Mouse (Mus musculus) stomach, postnatal 0 days (tissue): ENCODE measurements around the gene Cfap77. TPM values are rescaled to one million over a fixed set of nuclear protein-coding genes. Genes with fewer than 3 reads are reported as not detected.
"Not testable (repeated sequence)": the region's sequence is repeated elsewhere in the genome, so short reads cannot be mapped to it uniquely, and the experiment has no call there.

ENCODE experiments used
- ATAC-seq: fragments of 200-750 bp; cut with Nextera tagmentation; 2 replicates; pipeline ENCODE4 v1.8.0; 2017; ENCODE audit not compliant: low FRiP score, low TSS enrichment
- DNase-seq: peaks from one replicate; pipeline ENCODE4 v3.0.0-alpha.2; 2016; ENCODE audit warnings: low spot score
- H3K27ac ChIP-seq: fragments of 300-500 bp; sonication (generic); replicated peaks from 2 replicates; pipeline ENCODE4 v1.5.1; 2014; ENCODE audit warnings: mild to moderate bottlenecking, control low read depth
- H3K27me3 ChIP-seq: fragments of 300-500 bp; sonication (generic); 2 replicates; pipeline ENCODE4 v1.6.1; 2014; ENCODE audit warnings: low read length; ENCODE audit not compliant: control insufficient read depth, insufficient read depth
- H3K36me3 ChIP-seq: fragments of 300-500 bp; sonication (generic); 2 replicates; pipeline ENCODE4 v1.6.1; 2014; ENCODE audit warnings: low read length, mixed read lengths; ENCODE audit not compliant: control insufficient read depth, insufficient read depth
- H3K4me1 ChIP-seq: fragments of 300-500 bp; sonication (generic); replicated peaks from 2 replicates; pipeline ENCODE4 v1.6.1; 2014; ENCODE audit warnings: antibody characterized with exemption; ENCODE audit not compliant: control insufficient read depth, insufficient read depth
- H3K4me2 ChIP-seq: fragments of 300-500 bp; sonication (generic); replicated peaks from 2 replicates; pipeline ENCODE4 v1.6.1; 2014; ENCODE audit warnings: low read depth, mild to moderate bottlenecking, control low read depth, moderate library complexity
- H3K4me3 ChIP-seq: fragments of 300-500 bp; sonication (generic); 2 replicates; pipeline ENCODE4 v1.5.1; 2014; ENCODE audit warnings: low read depth, low read length, control low read depth
- H3K9ac ChIP-seq: fragments of 300-500 bp; sonication (generic); 2 replicates; pipeline ENCODE4 v1.6.1; 2014; ENCODE audit warnings: mild to moderate bottlenecking, low read length, control low read depth, mixed read lengths
- H3K9me3 ChIP-seq: fragments of 300-500 bp; sonication (generic); 2 replicates; pipeline ENCODE4 v1.6.1; 2016; ENCODE audit warnings: low read length; ENCODE audit not compliant: control insufficient read depth
- CTCF ChIP-seq: IDR thresholded peaks from 2 replicates; pipeline ENCODE4 v1.5.1; 2016; ENCODE audit warnings: antibody characterized with exemption, low read depth, mild to moderate bottlenecking, moderate library complexity
- EP300 ChIP-seq: optimal IDR thresholded peaks from 2 replicates; pipeline ENCODE3; 2016; ENCODE audit warnings: antibody characterized with exemption
- WGBS: fragments of 180-500 bp; shearing (Covaris S2); extraction: QIAGEN DNeasy Blood & Tissue Kit; methylation state at CpG from one replicate; pipeline ENCODE4 v1.1.7; 2014; 5-methylcytosine and 5-hydroxymethylcytosine counted together
- polyA plus RNA-seq: library from polyadenylated mRNA; unstranded; fragments of >200 nt; fragmentation: Nextera tagmentation; extraction: Ambion mirVana; gene quantifications from 2 replicates; pipeline ENCODE4 v1.2.1, GENCODE M21; 2015

Cfap77 gene
- 0.11 and 0.15 TPM in 2 replicates for polyA plus RNA-seq

DNA sequence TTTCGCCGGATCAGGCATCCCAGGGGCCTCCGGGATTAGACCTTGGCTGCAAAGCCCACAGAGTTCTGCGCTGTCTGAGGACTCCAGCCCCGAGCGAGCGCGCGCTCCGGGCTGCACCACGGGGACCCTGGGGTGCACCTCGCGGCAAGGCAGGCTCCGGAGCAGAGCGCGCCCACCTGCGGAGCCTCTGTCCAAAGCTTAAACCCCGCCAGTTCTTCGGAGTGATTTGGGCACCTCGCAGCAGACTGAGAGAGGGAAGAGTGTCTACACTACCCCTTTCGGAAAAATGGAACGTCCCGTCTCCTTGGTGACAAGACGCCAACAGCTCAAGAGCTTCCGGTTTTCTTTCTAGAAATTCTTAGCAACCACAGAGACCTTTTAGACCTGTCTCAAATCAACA lies at the start of gene Cfap77:
Cfap77 (minus strand) TSS at position 76 of the 400 bp plus-strand sequence.
- WGBS, result under 1% methylated on average over 25 of the region's 25 CpGs
- H3K36me3 ChIP-seq, result no peaks in the 10 kb centered on the region
- no peak for TF ChIP-seq EP300
- no peak for TF ChIP-seq CTCF
- peak; percentile 73 for DNase-seq
- ATAC-seq, result peak; percentile 67; the same call in 1 of the 2 replicates
- H3K4me3 ChIP-seq, result peak within 1 kb of the TSS; percentile 54
- no peaks in the 10 kb centered on the region for H3K27me3 ChIP-seq
- H3K9me3 ChIP-seq, result no peaks in the 10 kb centered on the region
- peak within 1 kb of the TSS; percentile 30; the same call in 1 of the 2 replicates for H3K27ac ChIP-seq
- peak within 1 kb of the TSS; percentile 87 for H3K4me2 ChIP-seq
- H3K4me1 ChIP-seq, result no peaks in the 10 kb centered on the region
- H3K9ac ChIP-seq, result peak within 1 kb of the TSS; percentile 70

DNA sequence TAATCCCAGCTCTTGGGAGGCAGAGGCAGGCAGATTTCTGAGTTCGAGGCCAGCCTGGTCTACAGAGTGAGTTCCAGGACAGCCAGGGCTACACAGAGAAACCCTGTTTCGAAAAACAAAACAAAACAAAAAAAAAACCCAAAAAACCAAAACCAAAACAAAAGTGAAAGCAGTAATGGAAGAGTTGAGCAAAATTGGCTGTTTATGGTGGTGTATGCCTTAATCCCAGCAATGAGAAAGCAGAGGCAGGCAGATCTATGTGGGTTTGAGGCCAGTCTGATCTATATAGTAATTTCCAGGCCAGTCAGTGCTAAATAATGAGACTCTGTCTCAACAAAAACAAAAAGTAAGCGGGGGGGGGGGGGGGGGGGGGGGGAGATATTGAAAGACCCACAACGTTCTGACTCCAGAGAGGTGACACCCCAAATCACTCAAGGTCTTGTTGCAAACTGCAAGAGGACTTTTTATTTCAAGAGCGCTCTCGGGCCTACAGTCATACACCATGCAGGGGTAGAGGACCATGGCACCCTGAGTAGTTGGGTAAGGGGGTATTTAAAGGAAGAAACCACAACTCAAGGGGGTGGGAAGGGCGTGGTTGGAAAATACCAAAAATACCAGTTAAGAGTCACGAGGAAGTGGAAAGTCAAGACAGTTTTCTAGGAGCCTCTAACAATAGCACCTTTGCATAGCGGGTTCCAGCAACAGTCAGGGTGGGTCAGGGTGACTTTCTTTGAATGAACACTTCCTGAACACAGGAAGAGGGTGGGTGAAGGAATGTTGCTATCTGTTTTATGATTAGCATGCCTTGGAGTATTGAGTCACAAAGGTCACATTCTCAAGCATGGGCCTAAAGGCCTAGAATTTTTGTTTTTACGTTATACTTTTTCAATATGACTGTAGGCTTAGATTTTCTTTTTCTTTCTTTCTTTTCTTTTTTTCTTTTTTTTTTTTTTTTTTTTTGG lies 47.8 kb upstream of the Cfap77 start:
- not testable (repeated sequence) for H3K36me3 ChIP-seq, H3K27me3 ChIP-seq, H3K9ac ChIP-seq, H3K27ac ChIP-seq, H3K9me3 ChIP-seq, DNase-seq, H3K4me3 ChIP-seq, H3K4me1 ChIP-seq, H3K4me2 ChIP-seq, ATAC-seq
- WGBS, result 70% methylated on average over 10 of the region's 10 CpGs

DNA sequence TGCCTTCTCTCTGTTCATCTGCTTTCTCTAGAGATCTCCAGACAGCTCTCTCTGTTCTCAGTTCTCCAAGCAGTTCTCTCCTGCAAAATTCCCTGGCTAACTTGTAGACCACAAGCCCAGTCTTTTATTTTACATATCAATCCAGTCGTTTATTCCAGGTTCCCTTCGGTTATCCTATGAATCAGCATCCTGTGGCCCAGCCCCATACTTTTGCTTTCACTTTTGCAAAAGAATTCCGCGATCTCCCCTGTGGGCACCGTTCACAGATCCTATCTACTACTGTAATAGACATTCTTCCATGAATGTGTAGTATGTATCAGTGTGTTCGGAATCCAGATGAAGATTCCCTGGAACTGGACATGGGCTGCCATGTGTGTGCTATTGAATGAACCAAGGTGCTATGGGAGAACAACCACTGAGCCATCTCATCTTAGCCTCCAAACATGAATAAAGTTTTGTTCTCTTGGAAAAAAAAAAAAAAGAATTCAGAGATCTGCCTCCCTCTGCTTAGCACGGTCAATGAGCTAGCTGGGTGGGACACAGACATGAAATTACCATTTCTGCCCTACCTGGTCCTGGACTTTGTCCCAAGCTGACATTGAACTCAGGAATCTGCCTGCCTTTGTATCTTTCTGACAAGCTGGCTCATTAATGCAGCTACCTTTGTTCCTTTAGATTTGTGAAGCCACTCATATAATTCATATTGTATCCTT lies 46.1 kb upstream of the Cfap77 start:
- no peaks in the 10 kb centered on the region for H3K4me1 ChIP-seq
- no peaks in the 10 kb centered on the region for H3K27me3 ChIP-seq
- 63% methylated on average over 7 of the region's 7 CpGs for WGBS
- peak overlapping the region; percentile 4; the same call in 1 of the 2 replicates for H3K4me3 ChIP-seq
- H3K4me2 ChIP-seq, result peak overlapping the region; percentile 36
- ATAC-seq, result no peak
- H3K9me3 ChIP-seq, result no peaks in the 10 kb centered on the region
- H3K27ac ChIP-seq, result no peak overlapping the region
- H3K9ac ChIP-seq, result no peak overlapping the region
- DNase-seq, result no peak
- H3K36me3 ChIP-seq, result no peaks in the 10 kb centered on the region
- TF ChIP-seq EP300 (no peak), CTCF (no peak)

- no peak overlapping the region for H3K4me3 ChIP-seq
- TF ChIP-seq EP300 (no peak), CTCF (no peak)
- no peak overlapping the region for H3K27ac ChIP-seq
- no peak overlapping the region for H3K4me2 ChIP-seq
- 85% methylated on average over 14 of the region's 14 CpGs for WGBS
- H3K27me3 ChIP-seq, result no peaks in the 10 kb centered on the region
- DNase-seq, result no peak
- no peaks in the 10 kb centered on the region for H3K36me3 ChIP-seq
- H3K9me3 ChIP-seq, result no peaks in the 10 kb centered on the region
- H3K4me1 ChIP-seq, result no peaks in the 10 kb centered on the region
- H3K9ac ChIP-seq, result no peak overlapping the region
- no peak for ATAC-seq
Measured at GRCm38 (mm10) chr2:29099646-29100045, 44.8 kb upstream of the Cfap77 start.

DNA sequence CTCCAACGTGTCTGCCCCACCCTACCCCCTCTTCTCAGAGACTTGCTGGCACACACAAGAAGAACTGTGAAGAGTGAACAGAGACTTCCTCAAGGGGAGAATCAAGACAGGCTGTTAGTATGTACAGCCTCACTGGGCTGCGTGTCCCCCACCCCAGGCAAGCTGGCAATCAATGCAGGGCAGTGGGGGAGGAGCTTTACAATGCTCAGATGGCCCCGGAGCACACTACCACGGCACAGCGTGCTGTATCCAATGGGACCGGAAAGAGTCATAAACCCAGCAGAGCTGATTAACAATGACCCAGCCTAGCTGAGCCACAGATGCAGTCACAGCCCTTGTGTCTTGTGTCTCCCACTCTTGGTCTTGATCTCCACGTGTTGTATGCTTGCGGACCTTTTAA lies 43.9 kb upstream of the Cfap77 start:
- no peak for TF ChIP-seq EP300
- no peak for TF ChIP-seq CTCF
- H3K9me3 ChIP-seq, result no peaks in the 10 kb centered on the region
- WGBS, result 73% methylated on average over 8 of the region's 8 CpGs
- H3K4me3 ChIP-seq, result no peak overlapping the region
- DNase-seq, result no peak
- H3K9ac ChIP-seq, result no peak overlapping the region
- no peak overlapping the region for H3K4me2 ChIP-seq
- no peaks in the 10 kb centered on the region for H3K4me1 ChIP-seq
- no peaks in the 10 kb centered on the region for H3K36me3 ChIP-seq
- H3K27ac ChIP-seq, result no peak overlapping the region
- H3K27me3 ChIP-seq, result no peaks in the 10 kb centered on the region
- no peak for ATAC-seq

GRCm38 (mm10) chr2:29097955-29098354 lies 43.1 kb upstream of the Cfap77 start:
- H3K4me3 ChIP-seq, H3K27me3 ChIP-seq, H3K36me3 ChIP-seq, H3K27ac ChIP-seq, ATAC-seq, H3K9me3 ChIP-seq, H3K4me1 ChIP-seq, H3K4me2 ChIP-seq, H3K9ac ChIP-seq, DNase-seq: not testable (repeated sequence)
- WGBS, result 99% methylated on average over 4 of the region's 5 CpGs
